Mouse (Mus musculus) urinary bladder, adult 18-20 months (tissue): ENCODE measurements around the gene Zbtb44.
"Not testable (repeated sequence)": the region's sequence is repeated elsewhere in the genome, so short reads cannot be mapped to it uniquely, and the experiment has no call there.

Experiments
- DNase-seq, 2 experiments: peaks; one replicate each; pipeline ENCODE4 v3.0.0; 2022; ENCODE audit warnings: low spot score in 2 of 2, mixed read lengths in 2 of 2

Gene Zbtb44

DNA sequence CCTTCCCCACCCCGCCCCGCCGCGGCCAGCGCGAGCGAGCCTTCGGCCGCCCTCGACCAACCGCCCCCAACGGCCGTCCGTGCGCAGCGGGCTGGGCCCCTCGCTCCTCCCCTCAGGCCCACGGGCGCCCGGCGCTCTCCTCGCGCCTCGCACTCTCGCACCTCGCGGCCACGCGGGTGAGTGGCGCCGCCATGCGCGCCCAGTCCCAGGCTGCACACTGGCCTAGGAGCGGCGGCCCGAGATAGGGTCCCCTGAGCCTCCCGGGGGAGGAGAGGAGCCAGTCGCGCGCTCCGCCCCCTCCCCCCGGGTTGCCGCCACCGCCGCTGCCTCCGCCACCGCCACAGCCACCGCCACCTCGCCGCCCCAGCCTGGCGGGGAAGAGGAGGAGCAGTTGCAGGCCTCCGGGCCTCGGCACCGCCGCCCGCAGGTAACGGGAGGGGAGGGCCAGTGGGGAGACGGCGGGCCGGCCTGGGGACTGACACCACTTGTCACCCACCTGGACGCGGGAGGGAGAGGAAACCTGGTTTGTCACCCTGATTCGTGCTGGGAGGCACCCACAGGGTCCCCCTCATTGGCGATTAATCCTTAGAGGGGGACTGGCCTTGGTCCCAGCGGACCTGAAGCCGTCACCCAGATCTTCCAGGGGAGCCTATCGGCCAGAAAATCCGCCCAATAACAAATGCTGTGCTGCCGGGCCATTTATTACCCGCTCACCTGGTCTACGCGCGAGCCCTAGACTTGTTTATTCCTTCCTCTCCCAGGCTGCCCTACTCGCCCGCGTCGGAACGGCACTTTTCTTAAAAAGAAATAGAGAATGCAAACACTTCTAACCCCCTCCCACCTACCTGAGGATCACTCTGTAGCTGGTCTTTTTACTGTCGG, at the start of gene Zbtb44:
TSS of gene Zbtb44 (plus strand) at position 113 of the 882 bp plus-strand sequence.
- peak in 1 of 2 experiments; percentile 80 for DNase-seq

GRCm38 (mm10) chr9:30985782-30986181, 44.7 kb upstream of the Zbtb44 start:
- DNase-seq: no peak

- no peak for DNase-seq
These were observed 37.3 kb upstream of the Zbtb44 start for GRCm38 (mm10) chr9:30993106-30993505.

- DNase-seq: no peak
These were observed 33.6 kb upstream of the Zbtb44 start for GRCm38 (mm10) chr9:30996590-30997562.

DNA sequence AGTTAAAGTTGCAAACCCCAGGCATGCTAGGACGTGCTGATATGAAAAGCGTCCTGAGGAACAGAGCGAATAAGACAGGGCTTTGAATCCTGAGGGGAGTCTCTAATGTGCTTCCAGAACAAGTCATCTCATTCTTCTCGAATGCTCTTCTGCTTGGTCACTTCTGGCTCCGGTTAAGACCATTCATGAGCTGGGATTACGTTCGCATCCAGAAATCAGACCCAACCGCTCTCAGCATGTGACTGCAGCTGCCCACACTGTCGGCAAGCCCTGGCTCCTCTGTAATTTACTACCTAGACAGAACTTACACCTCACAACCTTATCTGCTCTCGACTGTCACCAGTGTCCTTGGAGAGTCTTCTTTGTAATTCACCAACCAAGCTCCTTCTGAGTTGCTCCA, 29.8 kb upstream of the Zbtb44 start:
- no peak for DNase-seq

DNA sequence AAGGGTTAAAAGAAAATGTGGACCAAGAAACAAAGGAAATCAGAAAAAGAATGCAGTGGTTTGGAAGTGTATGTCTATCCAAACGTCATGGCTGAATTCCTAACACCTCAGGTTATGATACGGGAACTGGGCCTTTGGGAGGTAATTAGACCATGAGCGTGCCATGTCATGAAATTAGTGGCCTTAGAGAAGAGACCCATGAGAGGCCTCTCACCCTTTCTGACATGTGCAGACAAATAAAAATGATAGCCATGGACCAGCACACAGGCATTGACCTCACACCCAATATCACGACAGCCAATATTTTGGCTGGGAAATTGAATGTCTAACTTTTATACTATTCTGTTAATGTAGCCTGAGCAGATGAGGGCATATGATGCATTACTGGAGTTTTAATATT, 27.9 kb upstream of the Zbtb44 start:
- no peak for DNase-seq

- no peak for DNase-seq
These were observed 21.1 kb upstream of the Zbtb44 start for GRCm38 (mm10) chr9:31009334-31009733.

DNA sequence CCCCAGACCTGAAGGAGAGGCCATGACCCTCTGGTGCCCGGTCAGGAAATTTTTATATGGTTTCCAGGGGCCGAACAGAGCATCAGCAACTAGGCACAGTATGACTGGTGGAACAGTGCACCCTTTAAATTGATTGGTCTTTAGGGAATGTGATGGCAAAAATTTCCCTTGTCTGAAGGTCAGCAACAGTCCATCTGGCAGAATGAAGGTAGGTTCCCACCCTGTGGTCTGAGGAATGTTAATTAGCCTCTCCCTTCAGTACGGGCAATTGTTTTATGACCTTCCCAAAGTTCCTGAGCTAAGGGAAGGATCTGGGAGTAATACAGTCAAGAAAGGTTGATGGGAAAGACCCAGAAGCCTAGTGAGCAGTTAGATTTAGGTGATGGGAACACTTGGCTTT, 20.4 kb upstream of the Zbtb44 start:
- DNase-seq: no peak

DNA sequence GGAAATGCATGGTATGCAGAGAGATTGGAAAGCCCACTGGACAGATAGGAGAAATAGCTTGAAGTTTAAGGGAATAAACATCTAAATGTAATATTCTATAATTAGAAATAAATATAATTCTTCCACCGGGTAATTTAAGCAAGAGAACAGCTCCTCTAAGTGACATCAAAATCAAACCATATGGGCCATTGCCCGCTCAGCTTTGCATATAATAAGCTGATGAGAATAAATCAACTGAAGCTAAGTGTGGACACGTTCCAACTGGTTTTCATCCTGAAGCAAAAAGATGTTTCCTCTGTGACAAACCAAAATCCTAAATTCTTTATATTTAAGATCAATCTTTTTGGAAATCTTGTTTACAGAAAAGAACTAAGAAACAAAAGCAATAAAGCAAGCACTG, 19.7 kb upstream of the Zbtb44 start:
- no peak for DNase-seq

GRCm38 (mm10) chr9:31011533-31011932, 18.9 kb upstream of the Zbtb44 start:
- no peak for DNase-seq

- DNase-seq: no peak
These were observed 17.8 kb upstream of the Zbtb44 start for GRCm38 (mm10) chr9:31012674-31013073.

GRCm38 (mm10) chr9:31013415-31013814, 17.0 kb upstream of the Zbtb44 start:
- no peak for DNase-seq

GRCm38 (mm10) chr9:31017616-31018015, 12.8 kb upstream of the Zbtb44 start:
- DNase-seq: no peak

GRCm38 (mm10) chr9:31018158-31018557, 12.3 kb upstream of the Zbtb44 start:
- DNase-seq: no peak

- DNase-seq: no peak
These were observed 11.7 kb upstream of the Zbtb44 start for GRCm38 (mm10) chr9:31018705-31019104.

DNA sequence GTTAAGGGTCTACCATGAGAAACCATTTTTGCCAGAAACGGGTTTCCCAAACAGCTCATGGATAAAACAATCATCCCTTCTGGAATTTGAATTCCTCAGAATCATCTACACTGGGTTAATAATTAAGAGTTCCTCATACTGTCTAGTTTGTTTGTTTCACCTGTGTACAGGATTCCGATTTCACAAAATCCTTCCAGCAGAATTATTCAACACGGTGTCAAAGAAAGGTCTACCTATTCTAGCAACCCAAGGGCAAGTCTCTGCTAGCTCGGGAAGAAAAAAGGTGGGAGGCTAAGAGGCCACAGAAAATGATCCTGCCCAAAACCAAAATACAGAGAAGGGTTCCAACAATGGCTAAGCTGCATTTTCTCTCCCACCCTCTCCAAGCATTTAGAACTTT, 2.2 kb upstream of the Zbtb44 start:
- DNase-seq: no peak

- peak; percentile 93 for DNase-seq
These were observed 513 bp upstream of the Zbtb44 start for GRCm38 (mm10) chr9:31029751-31030511.

DNA sequence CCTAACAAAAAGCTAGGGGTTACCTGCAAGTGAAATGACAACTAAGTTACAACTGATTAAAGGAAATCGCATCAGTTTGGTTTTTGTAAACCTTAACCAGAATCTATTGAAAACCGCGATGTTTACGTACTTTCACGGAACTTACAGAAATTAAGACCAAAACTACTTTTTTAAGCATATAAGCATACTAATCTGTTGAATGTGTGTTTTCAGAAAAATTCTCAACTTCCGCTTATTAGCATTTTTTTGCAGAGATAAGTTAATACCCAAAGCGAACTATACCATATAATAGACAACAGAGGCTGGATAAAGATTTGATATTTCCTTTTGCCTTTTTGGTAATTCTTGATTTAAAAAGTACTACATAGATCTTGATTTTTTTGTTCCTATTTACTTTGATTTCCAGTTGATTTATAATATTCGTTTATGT, 985 bp downstream of the Zbtb44 start:
- no peak for DNase-seq

DNA sequence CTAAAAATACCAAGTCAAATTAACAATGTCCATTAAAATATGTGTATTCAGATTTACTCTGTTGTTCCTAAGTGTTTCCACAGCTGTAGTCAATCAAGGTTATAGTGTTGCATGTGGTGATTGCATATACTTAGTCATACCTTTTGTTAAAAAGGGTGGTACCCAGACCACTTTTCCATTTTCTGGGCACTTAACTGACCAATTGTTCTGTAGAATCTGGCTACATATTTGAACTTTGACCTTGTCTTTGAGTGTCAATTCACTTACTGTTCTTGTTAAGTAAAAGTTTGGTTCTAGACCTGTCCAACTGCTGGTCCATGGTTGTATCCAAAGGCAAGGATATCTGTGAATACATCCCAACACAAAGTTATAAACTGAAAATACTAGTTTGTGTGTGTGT, 2.1 kb downstream of the Zbtb44 start:
- no peak for DNase-seq

DNA sequence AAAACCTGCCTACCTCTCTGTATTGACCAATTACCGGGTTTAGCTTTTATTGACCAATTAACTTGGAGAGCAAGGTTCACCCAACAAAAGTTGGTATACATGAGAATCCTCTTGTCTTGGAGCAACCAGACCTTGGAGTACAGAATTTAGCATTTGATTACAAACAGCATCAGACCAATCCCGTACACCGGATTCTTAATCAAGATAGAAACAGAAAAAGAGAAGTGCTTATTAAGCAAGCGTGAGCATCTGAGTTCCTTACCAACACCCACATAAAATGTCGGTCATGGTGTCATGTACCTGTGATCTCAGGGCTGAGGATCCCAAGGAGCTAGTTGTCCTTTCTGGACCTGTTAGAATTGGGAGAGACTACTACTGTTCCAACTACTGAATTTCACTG, 19.8 kb downstream of the Zbtb44 start:
- no peak for DNase-seq

- DNase-seq: not testable (repeated sequence)
These were observed 21.1 kb downstream of the Zbtb44 start for GRCm38 (mm10) chr9:31051509-31051908.

DNA sequence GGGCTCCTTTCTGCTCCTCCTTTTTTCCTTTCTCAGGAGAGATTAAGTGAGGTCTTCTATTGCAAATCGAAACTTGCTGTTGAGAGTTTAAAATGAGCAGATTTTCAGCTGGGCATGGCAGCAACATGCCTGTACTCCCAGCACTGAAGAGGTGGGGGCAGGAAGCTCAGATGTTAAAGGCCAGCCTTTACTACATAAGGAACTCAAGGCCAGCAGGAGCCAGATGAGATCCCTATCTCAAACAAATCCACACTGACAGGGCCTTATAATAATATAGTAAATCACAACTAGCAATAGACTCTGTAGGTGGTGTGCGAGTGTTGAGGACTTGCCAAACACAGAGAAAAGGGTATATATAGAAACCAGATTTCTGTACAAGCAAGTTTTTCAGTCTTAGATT, 28.3 kb downstream of the Zbtb44 start:
- DNase-seq: no peak
